ENCODE assay signal across 16 mouse cellular contexts in genomic region chr4:136228640-136229039, GRCm38 (mm10). TPM values are rescaled to one million over a fixed set of nuclear protein-coding genes. Genes with fewer than 3 reads are reported as not detected.
DNase-seq lines count a peak whose midpoint lies in the region; ATAC-seq and TF ChIP-seq lines count a peak whose summit lies in the region.
"Had no signal": no experiment of that assay in that cellular context is flagged by ENCODE, and none has a peak within 500 bp of the region (broad histone marks: within the 10 kb centered on the region; RNA-seq: fewer than 3 reads in every experiment).

No protein-coding gene starts in this region.

- DNase-seq in intestine, embryonic 14.5 days (ENCODE audit: low spot score) = peak; percentile 51
- DNase-seq in ES-E14 (ENCODE audit: low read depth, low spot score) = no peak
- peak; percentile 48 for DNase-seq in adipocyte (ENCODE audit: low spot score)
- peak; percentile 56 for DNase-seq in lung, postnatal 36 days
- no peak for DNase-seq in cerebellum, postnatal 14 days
- DNase-seq: heart, postnatal 4 days; kidney, postnatal 14 days; spleen, adult 18-20 months had no signal

- 65% methylated on average over 5 of the region's 5 CpGs for WGBS in intestine, embryonic 14.5 days
- WGBS in intestine, postnatal 0 days = 62% methylated on average over 5 of the region's 5 CpGs

- H3K4me1 ChIP-seq in intestine, embryonic 14.5 days (replicated peaks; ENCODE audit: control insufficient read depth, insufficient read depth, low read length) = no peaks in the 10 kb centered on the region; the same call in 1 of the 2 replicates
- H3K4me1 ChIP-seq in intestine, postnatal 0 days (replicated peaks; ENCODE audit: control insufficient read depth, insufficient read depth, low read length) = no peaks in the 10 kb centered on the region
- H3K4me1 ChIP-seq in ES-E14 (ENCODE audit: control insufficient read depth in 2 of 2, insufficient read depth in 2 of 2, low read length in 2 of 2, poor library complexity in 1 of 2) = peaks cover 0 to 24% of the 10 kb centered on the region in 2 experiments; a peak in 2 of 4 replicates

- H3K4me2 ChIP-seq in intestine, embryonic 14.5 days (ENCODE audit: low read length) = no peak overlapping the region
- no peak overlapping the region for H3K4me2 ChIP-seq in intestine, postnatal 0 days (replicated peaks; ENCODE audit: low read depth)
- H3K4me2 ChIP-seq: embryonic facial prominence, embryonic 13.5 days; liver, embryonic 11.5 days; midbrain, embryonic 13.5 days had no signal

- in situ Hi-C loops in ES-E14 (cut with MboI; ENCODE audit: low sequenced_read_pairs in 2 of 2, unreplicated experiment in 2 of 2) = no loop called here

- no peak overlapping the region for H3K27ac ChIP-seq in intestine, embryonic 14.5 days (ENCODE audit: low read depth)
- H3K27ac ChIP-seq in intestine, postnatal 0 days (ENCODE audit: low read depth, low read length) = no peak overlapping the region
- H3K27ac ChIP-seq in ES-E14 (ENCODE audit: insufficient read depth, low read depth, low read length, poor library complexity, severe bottlenecking) = no peak overlapping the region
- H3K27ac ChIP-seq: embryonic facial prominence, embryonic 13.5 days; macrophage; midbrain, embryonic 13.5 days had no signal

- H3K9me3 ChIP-seq in intestine, embryonic 14.5 days (ENCODE audit: control insufficient read depth, low read length) = no peaks in the 10 kb centered on the region
- no peaks in the 10 kb centered on the region for H3K9me3 ChIP-seq in intestine, postnatal 0 days (ENCODE audit: control insufficient read depth)
- H3K9me3 ChIP-seq in ES-E14 (ENCODE audit: control insufficient read depth, insufficient read depth, low read depth, low read length) = no peaks in the 10 kb centered on the region
- H3K9me3 ChIP-seq: embryonic facial prominence, embryonic 13.5 days; midbrain, embryonic 13.5 days had no signal

- H3K36me3 ChIP-seq in intestine, embryonic 14.5 days (ENCODE audit: control insufficient read depth, insufficient read depth, low read length) = no peaks in the 10 kb centered on the region
- no peaks in the 10 kb centered on the region for H3K36me3 ChIP-seq in intestine, postnatal 0 days (ENCODE audit: control insufficient read depth, insufficient read depth)
- H3K36me3 ChIP-seq in ES-E14 (ENCODE audit: control insufficient read depth, insufficient read depth, low read length, poor library complexity, severe bottlenecking) = peaks cover 7% of the 10 kb centered on the region; the same call in 1 of the 2 replicates
- H3K36me3 ChIP-seq: midbrain, embryonic 13.5 days had no signal

- H3K27me3 ChIP-seq in intestine, embryonic 14.5 days (replicated peaks; ENCODE audit: control insufficient read depth, insufficient read depth, low read length) = no peaks in the 10 kb centered on the region
- no peaks in the 10 kb centered on the region for H3K27me3 ChIP-seq in intestine, postnatal 0 days (replicated peaks; ENCODE audit: control insufficient read depth, insufficient read depth, low read length)
- H3K27me3 ChIP-seq: embryonic facial prominence, embryonic 13.5 days; midbrain, embryonic 13.5 days had no signal

- 0 out of 2 replicates have a peak, but pooled peaks have one; percentile 37 for ATAC-seq in intestine, embryonic 14.5 days (replicated peaks; ENCODE audit: low FRiP score, low TSS enrichment, low read depth)
- ATAC-seq in intestine, postnatal 0 days = no peak
- no peak for ATAC-seq in megakaryocyte progenitor cell, adult 5-6 weeks (replicated peaks; ENCODE audit: poor library complexity)
- ATAC-seq: midbrain, embryonic 13.5 days had no signal

- H3K4me3 ChIP-seq in intestine, embryonic 14.5 days (ENCODE audit: low read depth, low read length) = no peak overlapping the region
- H3K4me3 ChIP-seq in intestine, postnatal 0 days (ENCODE audit: low read depth, low read length) = no peak overlapping the region
- no peak overlapping the region for H3K4me3 ChIP-seq in ES-E14 (ENCODE audit: insufficient read depth in 1 of 2, low read depth in 1 of 2, low read length in 2 of 2, poor library complexity in 1 of 2, severe bottlenecking in 1 of 2)
- H3K4me3 ChIP-seq: embryonic facial prominence, embryonic 13.5 days; midbrain, embryonic 13.5 days had no signal

- no peak for TF ChIP-seq CTCF in intestine, postnatal 0 days (IDR thresholded peaks at IDR 0.05; ENCODE audit: low read depth)

- H3K9ac ChIP-seq in intestine, embryonic 14.5 days (ENCODE audit: low read length) = no peak overlapping the region
- no peak overlapping the region for H3K9ac ChIP-seq in intestine, postnatal 0 days (ENCODE audit: low read depth, low read length)
- H3K9ac ChIP-seq in ES-E14 (ENCODE audit: insufficient read depth, low read depth, low read length, poor library complexity, severe bottlenecking) = no peak overlapping the region
- H3K9ac ChIP-seq: embryonic facial prominence, embryonic 13.5 days; midbrain, embryonic 13.5 days had no signal

TF ChIP-seq in ES-E14, 5 proteins besides CTCF, POLR2A, EP300 and RAD21:
- TF ChIP-seq ZC3H11A (IDR thresholded peaks at IDR 0.05; ENCODE audit: borderline replicate concordance, low read depth, low read length) (no peak), ZNF384 (IDR thresholded peaks at IDR 0.05; ENCODE audit: low read depth, low read length) (0 out of 2 replicates have a peak, but pooled peaks have one; percentile 11)

RNA-seq across cellular contexts. Expression of gene Tcea3, which starts 18.9 kb away (rescaled TPM):
- 18.7 and 19.1 TPM in 2 replicates for polyA plus RNA-seq in intestine, embryonic 14.5 days (2014; fragmentation: Nextera tagmentation; extraction: Ambion mirVana)
- polyA plus RNA-seq in intestine, postnatal 0 days (2015; fragmentation: Nextera tagmentation; extraction: Ambion mirVana) = 23.6 and 25.0 TPM in 2 replicates
- 75.1 and 104 TPM in 2 replicates for total RNA-seq in ES-E14 (2012; rRNA removed)
- total RNA-seq in megakaryocyte progenitor cell, adult 5-6 weeks (2015) = 0.10 TPM in 1 of 2 replicates, not detected in the other
- total RNA-seq in megakaryocyte progenitor cell, adult 5-6 weeks (2017) = 0.33 and 0.41 TPM in 2 replicates
- total RNA-seq: CH12.LX; common myeloid progenitor, adult 5-6 weeks had no signal
- polyA plus RNA-seq: macrophage had no signal

RNA-seq across cellular contexts. Expression of gene Asap3, which starts 22.5 kb away (rescaled TPM):
- polyA plus RNA-seq in intestine, embryonic 14.5 days (2014; fragmentation: Nextera tagmentation; extraction: Ambion mirVana) = 4.6 and 4.9 TPM in 2 replicates
- polyA plus RNA-seq in intestine, postnatal 0 days (2015; fragmentation: Nextera tagmentation; extraction: Ambion mirVana) = 0.95 and 1.1 TPM in 2 replicates
- total RNA-seq in ES-E14 (2012; rRNA removed) = 4.7 and 8.1 TPM in 2 replicates
- not detected in 2 replicates for total RNA-seq in megakaryocyte progenitor cell, adult 5-6 weeks (2015)
- not detected in 2 replicates for total RNA-seq in megakaryocyte progenitor cell, adult 5-6 weeks (2017)
- total RNA-seq: common myeloid progenitor, adult 5-6 weeks had no signal

RNA-seq across cellular contexts. Expression of gene Zfp46, which starts 55.8 kb away (rescaled TPM):
- 19.0 and 25.4 TPM in 2 replicates for polyA plus RNA-seq in intestine, embryonic 14.5 days (2014; fragmentation: Nextera tagmentation; extraction: Ambion mirVana)
- 6.7 and 7.5 TPM in 2 replicates for polyA plus RNA-seq in intestine, postnatal 0 days (2015; fragmentation: Nextera tagmentation; extraction: Ambion mirVana)
- total RNA-seq in ES-E14 (2012; rRNA removed) = 5.8 and 6.1 TPM in 2 replicates
- total RNA-seq in megakaryocyte progenitor cell, adult 5-6 weeks (2015) = 6.7 and 7.7 TPM in 2 replicates
- total RNA-seq in megakaryocyte progenitor cell, adult 5-6 weeks (2017) = 7.4 and 7.9 TPM in 2 replicates

RNA-seq across cellular contexts. Expression of gene E2f2, which starts 56.4 kb away (rescaled TPM):
- polyA plus RNA-seq in intestine, embryonic 14.5 days (2014; fragmentation: Nextera tagmentation; extraction: Ambion mirVana) = 4.1 and 5.0 TPM in 2 replicates
- polyA plus RNA-seq in intestine, postnatal 0 days (2015; fragmentation: Nextera tagmentation; extraction: Ambion mirVana) = 4.1 and 4.2 TPM in 2 replicates
- 7.5 and 9.8 TPM in 2 replicates for total RNA-seq in ES-E14 (2012; rRNA removed)
- 5.6 and 7.5 TPM in 2 replicates for total RNA-seq in megakaryocyte progenitor cell, adult 5-6 weeks (2015)
- total RNA-seq in megakaryocyte progenitor cell, adult 5-6 weeks (2017) = 5.9 and 6.1 TPM in 2 replicates

Comparison
In these comparisons a context has a peak if more than half of its experiments do, and no peak if none do; other contexts are left out.
1. DNase-seq: peak in intestine, embryonic 14.5 days (single experiment), adipocyte (single experiment) and lung, postnatal 36 days (single experiment); none in ES-E14 (single experiment) and cerebellum, postnatal 14 days (0 of 2).
2. RNA of gene Tcea3, which starts 18.9 kb away (total RNA-seq): 75.1 to 104 TPM in ES-E14; 0.10 to 0.41 TPM in megakaryocyte progenitor cell, adult 5-6 weeks; every median in the first group is over 10 times any median in the second.